Mouse (Mus musculus) urinary bladder, postnatal 4 days (tissue): ENCODE data around the gene Kif9.

Experiments
- DNase-seq, 2 experiments: peaks; one replicate each; pipeline ENCODE4 v3.0.0; 2021 to 2022; ENCODE audit warnings: low spot score in 2 of 2

The Kif9 gene

GRCm38 (mm10) chr9:110529002-110529737, 52.4 kb downstream of the Kif9 start:
- no peak for DNase-seq

- DNase-seq, result no peak
Observed at GRCm38 (mm10) chr9:110530650-110531049, 53.9 kb downstream of the Kif9 start.

- DNase-seq, result no peak
Observed at GRCm38 (mm10) chr9:110531151-110531791, 54.5 kb downstream of the Kif9 start.

GRCm38 (mm10) chr9:110531914-110532489, 55.2 kb downstream of the Kif9 start:
- peak; percentile 95 to 97 for DNase-seq

- DNase-seq, result peak; percentile 61
Observed at GRCm38 (mm10) chr9:110532538-110533291, 56.0 kb downstream of the Kif9 start, which contains the start of gene Setd2. Gene Setd2, plus strand, starts transcription at chr9:110532597.

- DNase-seq, result no peak
Observed at GRCm38 (mm10) chr9:110533645-110534044, 56.9 kb downstream of the Kif9 start.

GRCm38 (mm10) chr9:110535114-110535513, 58.4 kb downstream of the Kif9 start:
- no peak for DNase-seq

- no peak for DNase-seq
Observed at GRCm38 (mm10) chr9:110536636-110537035, 59.9 kb downstream of the Kif9 start.

GRCm38 (mm10) chr9:110538511-110538910, 61.8 kb downstream of the Kif9 start:
- no peak for DNase-seq

GRCm38 (mm10) chr9:110541988-110542387, 65.2 kb downstream of the Kif9 start:
- no peak for DNase-seq

GRCm38 (mm10) chr9:110548261-110548660, 71.5 kb downstream of the Kif9 start:
- no peak for DNase-seq

- no peak for DNase-seq
Observed at GRCm38 (mm10) chr9:110568309-110568708, 91.6 kb downstream of the Kif9 start.
